Mouse (Mus musculus): ENCODE results near the gene Ctbs. TPM values are rescaled to one million over a fixed set of nuclear protein-coding genes. Genes with fewer than 3 reads are reported as not detected.

Ctbs gene
- 4.9 and 5.0 TPM in 2 replicates for polyA plus RNA-seq (2012; ENCODE audit: insufficient read depth, insufficient read length, missing spikeins)

DNA sequence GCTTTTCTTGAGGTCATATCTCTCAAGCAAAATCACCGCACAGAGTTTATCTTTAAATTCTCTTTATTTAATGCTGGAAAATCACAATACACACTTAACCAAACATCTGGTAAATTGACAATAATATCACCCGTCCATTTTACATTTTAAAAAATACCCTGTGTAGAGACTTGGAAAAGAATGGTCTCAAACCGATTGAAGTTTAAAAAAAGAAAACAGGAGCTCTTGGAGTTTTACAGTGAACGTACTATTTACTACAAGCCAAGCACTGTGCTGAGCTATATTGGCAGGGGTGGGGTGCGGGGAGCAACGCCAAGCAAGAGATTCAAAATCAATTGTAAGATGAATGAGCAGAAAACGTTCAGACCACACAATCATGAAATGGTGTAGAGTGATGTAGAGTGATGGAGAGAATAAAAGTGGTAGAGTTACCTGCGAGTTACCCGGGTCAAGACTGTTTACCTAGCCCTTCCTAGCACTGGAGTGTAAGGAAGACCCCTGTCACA is at the start of gene Ctbs:
Gene Ctbs, plus strand, starts transcription at position 51 of the 506 bp plus-strand sequence.
- Histone ChIP-seq H3K4me3 (ENCODE audit: insufficient read depth, low read depth, low read length) (peak within 1 kb of the TSS; percentile 76), H3K27ac (replicated peaks; ENCODE audit: low read depth, low read length) (peak within 1 kb of the TSS; percentile 82), H3K4me1 (ENCODE audit: control insufficient read depth, insufficient read depth, insufficient read length, low read length) (peaks cover 4% of the 10 kb centered on the region; the same call in 1 of the 2 replicates)

DNA sequence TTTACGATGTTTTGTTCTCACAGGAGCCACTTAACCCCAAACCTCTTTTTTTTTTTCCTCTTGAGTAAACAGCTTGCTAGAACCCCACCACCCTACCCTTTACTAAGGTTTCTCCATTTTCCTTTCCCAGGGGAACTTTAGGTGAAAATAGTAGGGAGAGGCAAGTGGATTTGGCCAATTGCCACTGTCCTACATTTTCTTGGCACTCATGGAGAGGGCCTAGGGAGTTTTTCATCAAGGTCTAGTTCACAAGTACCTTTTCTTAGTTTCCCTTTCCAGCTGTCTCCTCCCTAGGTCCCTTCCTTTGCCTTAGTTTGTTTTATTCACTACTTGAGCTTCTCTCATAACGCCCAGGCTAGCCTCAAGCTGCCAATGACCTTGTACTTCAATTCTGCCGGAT is 45.8 kb upstream of the Ctbs start:
- Histone ChIP-seq H3K4me3 (ENCODE audit: insufficient read depth, low read depth, low read length) (peak overlapping the region; percentile 88), H3K27ac (replicated peaks; ENCODE audit: low read depth, low read length) (no peak overlapping the region), H3K4me1 (ENCODE audit: control insufficient read depth, insufficient read depth, insufficient read length, low read length) (0 out of 2 replicates have a peak, but pooled peaks cover 2% of the 10 kb centered on the region)

DNA sequence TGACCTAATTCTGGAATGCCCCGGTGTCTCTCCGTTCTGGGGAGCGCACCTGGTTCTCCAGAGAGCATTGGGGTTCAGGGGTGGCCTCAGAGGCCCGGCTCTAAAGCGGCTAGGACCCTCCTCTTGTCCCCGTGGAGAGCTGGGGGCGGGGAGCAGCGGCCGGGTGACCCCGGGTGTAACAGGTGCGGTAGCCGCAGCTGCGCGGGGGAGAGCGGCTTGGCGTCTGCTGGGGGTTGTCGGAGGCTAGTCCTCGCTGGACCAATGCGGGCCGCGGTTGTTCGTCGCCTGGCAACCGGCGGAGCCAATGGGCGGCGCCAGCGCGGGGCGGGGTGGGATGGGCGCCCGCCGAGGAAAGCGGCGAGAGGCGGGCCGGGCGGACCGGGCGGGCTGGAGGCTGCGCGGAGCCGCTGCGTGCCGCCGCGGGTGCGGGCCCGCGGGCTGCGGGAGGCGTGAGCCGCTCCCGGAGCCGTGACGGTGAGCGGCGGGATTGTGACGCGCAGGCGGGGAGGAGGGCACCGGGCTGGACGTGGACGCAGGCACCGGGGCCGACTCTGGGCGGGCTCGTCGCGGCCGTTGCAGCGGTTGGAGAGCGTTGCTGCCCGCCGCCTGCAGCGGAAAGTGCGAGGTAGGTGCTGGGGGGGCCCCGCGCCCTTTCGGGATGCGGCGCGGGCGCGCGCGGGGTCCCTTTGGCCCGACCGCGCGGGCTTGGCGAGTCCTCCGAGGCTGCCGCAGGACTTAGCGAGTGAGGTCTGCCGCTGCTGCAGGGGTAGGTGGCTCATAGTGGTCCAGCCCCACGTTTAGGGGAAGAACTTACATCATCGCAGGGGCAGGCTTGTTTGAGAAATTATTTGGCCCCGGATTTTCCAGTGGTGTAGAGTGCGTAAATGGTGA is 45.0 kb upstream of the Ctbs start, which contains the start of gene Ssx2ip:
Gene Ssx2ip, plus strand, starts transcription at position 332 of the 891 bp plus-strand sequence.
- Histone ChIP-seq H3K27ac (replicated peaks; ENCODE audit: low read depth, low read length) (no peak within 1 kb of the TSS), H3K4me1 (ENCODE audit: control insufficient read depth, insufficient read depth, insufficient read length, low read length) (0 out of 2 replicates have a peak, but pooled peaks cover 2% of the 10 kb centered on the region), H3K4me3 (ENCODE audit: insufficient read depth, low read depth, low read length) (peak within 1 kb of the TSS; percentile 88)

DNA sequence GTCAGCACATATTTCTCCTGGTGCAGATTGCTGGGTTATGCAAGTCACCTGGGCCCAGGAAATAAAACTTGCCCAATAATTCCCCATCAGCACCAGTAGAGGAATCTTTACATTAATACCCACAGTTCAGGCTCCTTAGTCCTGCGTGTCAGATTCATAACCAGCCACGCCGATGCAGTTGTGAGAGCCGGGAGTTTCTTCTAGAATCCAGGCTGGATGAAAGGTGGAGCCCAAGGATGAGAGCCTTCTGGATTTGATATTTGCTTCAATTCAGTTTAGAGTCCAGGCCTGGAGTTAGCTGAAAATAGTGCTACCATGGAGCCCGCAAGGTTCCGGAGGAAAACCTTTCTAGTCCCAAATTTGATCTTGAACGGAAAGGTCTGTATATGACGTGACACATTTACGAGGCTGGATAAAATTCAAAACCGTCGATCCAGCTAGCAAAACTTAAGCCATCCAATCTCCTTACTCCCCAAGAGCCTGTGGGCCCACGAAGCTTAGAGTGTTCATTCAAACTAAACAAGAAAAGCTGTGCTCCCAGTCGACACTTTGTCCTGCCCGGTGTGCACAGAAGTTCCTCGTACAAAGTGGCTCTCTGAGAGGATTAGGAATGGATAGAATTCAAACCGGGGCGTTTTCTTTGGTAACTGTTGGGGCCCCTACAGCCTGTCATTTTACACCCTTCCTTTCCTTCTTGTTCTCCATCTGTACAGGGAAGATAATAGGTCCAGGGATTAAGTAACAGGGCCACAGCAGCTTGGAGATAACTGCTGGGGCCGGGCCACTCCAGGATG is 44.2 kb upstream of the Ctbs start:
- Histone ChIP-seq H3K4me3 (ENCODE audit: insufficient read depth, low read depth, low read length) (peak overlapping the region; percentile 88), H3K27ac (replicated peaks; ENCODE audit: low read depth, low read length) (no peak overlapping the region), H3K4me1 (ENCODE audit: control insufficient read depth, insufficient read depth, insufficient read length, low read length) (0 out of 2 replicates have a peak, but pooled peaks cover 2% of the 10 kb centered on the region)

DNA sequence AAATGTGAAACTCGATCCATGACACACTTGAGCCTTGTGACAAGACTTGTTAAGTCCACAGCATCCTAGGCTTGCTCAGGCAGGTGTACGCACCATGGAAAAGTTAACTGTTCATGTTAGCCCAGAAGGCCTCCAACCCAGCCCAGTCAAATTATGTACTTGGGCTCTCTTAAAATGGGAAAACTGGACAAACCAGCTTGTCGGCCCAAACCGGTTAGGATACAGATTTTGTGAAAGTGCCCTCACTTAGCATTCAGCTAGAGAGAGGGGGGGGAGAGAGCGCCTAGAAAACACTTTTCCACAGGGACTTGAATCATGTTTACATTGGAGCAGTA is 43.6 kb upstream of the Ctbs start:
- H3K27ac ChIP-seq (replicated peaks; ENCODE audit: low read depth, low read length): no peak overlapping the region
- H3K4me3 ChIP-seq (ENCODE audit: insufficient read depth, low read depth, low read length): no peak overlapping the region
- H3K4me1 ChIP-seq (ENCODE audit: control insufficient read depth, insufficient read depth, insufficient read length, low read length): 0 out of 2 replicates have a peak, but pooled peaks cover 2% of the 10 kb centered on the region

DNA sequence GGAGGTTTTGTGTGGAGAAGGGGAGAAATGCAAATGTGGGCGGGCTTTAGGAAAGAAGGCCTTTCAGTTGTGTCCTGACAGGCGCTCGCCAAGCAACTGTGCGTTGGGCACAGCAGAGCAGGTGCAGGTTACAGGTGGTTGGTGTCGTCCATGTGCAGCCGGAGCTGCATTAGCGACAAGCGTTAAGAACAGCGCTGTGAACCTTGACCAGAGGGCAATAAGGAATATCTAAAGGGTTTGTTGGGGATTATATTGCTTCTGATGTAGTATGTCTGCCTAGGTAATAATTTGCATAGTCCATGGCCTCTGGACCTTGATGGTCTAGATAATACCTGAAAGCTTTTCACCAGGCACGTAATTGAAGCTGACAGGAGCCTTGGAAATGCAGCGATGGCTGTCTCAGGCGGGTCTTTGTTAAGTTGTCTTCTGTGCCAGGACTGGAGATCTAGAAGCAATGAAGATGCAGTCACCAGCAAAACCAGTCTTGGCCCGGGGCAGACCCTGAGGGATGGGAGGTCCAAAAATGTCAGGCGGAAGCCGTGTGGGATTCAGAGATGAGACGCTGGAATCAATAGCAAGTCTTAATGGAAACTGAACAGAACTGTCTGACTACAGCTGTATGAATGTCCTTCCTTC is 42.4 kb upstream of the Ctbs start:
- H3K27ac ChIP-seq (replicated peaks; ENCODE audit: low read depth, low read length): no peak overlapping the region

DNA sequence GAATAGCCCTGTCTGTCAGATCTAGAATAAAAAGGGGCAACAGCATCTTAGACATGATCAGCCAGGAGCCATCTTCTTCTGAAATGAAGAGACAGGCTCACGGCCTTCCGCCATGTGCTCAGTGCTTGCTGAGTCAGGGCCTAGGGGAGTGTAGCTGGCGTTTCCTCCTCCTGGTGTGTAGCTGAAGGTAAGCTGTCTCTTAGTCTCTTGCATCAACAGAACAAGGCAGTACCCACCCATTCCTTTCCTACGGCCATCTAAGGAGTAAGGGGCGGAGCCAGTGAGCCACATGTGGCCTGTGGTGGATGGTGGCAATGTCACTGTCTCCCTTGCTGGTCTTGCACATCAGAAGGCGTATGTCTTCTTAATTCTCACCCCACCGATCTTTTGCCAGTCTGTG is 39.5 kb upstream of the Ctbs start:
- Histone ChIP-seq H3K4me3 (ENCODE audit: insufficient read depth, low read depth, low read length) (no peak overlapping the region), H3K27ac (replicated peaks; ENCODE audit: low read depth, low read length) (no peak overlapping the region), H3K4me1 (ENCODE audit: control insufficient read depth, insufficient read depth, insufficient read length, low read length) (0 out of 2 replicates have a peak, but pooled peaks cover 2% of the 10 kb centered on the region)

More for the DNA sequence above, 42.4 kb upstream of the Ctbs start:
- H3K4me3 ChIP-seq (ENCODE audit: insufficient read depth, low read depth, low read length): no peak overlapping the region
- H3K4me1 ChIP-seq (ENCODE audit: control insufficient read depth, insufficient read depth, insufficient read length, low read length): 0 out of 2 replicates have a peak, but pooled peaks cover 2% of the 10 kb centered on the region

DNA sequence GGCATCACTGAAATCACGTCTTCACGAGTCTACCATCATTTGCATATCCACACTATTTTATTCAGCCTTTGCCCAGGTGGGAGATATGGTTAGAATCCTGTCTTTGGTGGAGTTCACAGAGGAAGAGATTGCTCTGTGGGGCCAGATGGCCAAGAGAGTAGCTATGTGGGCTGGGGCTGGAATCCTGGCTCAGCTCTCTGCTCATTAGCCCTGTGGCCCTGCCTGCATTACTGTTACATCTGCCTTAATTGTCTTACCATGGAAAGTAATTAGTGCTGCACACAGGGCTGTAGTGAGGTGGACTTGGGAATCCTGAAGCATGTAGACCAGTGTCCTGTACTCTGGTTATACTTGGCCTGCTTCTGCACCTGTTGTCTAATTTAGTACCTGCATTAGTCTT is 37.6 kb upstream of the Ctbs start:
- H3K27ac ChIP-seq (replicated peaks; ENCODE audit: low read depth, low read length): no peak overlapping the region
- H3K4me3 ChIP-seq (ENCODE audit: insufficient read depth, low read depth, low read length): no peak overlapping the region
- no peaks in the 10 kb centered on the region for H3K4me1 ChIP-seq (ENCODE audit: control insufficient read depth, insufficient read depth, insufficient read length, low read length)

DNA sequence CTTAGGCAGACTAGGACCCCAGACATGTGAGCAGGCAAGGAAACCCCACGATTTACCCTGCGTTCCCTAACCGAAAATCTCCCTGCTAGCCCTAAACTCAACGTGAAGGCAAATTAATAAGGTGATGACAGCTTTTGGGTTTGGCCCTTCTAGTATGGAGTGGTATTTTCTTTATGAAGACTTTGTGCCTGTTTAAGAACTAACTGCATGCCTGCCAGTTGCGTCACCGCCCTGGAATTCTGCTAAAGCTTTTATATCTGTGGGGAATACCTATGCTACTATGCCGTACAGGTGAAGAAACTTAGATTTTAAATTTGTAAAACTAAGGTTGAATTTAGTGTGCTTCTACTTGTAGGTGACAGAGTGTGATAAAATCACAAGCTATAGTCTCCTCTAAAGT is 37.1 kb upstream of the Ctbs start:
- H3K4me3 ChIP-seq (ENCODE audit: insufficient read depth, low read depth, low read length): no peak overlapping the region
- H3K27ac ChIP-seq (replicated peaks; ENCODE audit: low read depth, low read length): no peak overlapping the region
- no peaks in the 10 kb centered on the region for H3K4me1 ChIP-seq (ENCODE audit: control insufficient read depth, insufficient read depth, insufficient read length, low read length)

DNA sequence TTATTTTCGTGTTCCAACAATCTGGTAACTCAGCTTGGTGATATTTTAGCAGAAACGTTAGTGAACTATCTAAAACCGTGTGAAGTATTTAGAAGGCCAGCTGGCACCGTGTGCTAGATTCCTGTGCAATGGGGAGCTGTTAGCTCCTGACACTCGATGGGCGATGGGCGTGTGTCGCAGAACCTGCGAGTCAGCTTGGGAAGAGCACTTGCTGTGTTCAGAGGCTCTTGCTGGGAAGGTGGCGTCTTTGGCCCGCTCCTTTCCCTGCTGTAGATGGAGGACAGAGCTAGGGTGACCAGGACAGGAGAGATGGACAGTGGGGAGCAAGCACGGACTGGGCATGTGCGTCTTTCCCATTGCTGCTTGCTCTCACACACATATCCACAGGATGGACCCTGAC is 36.6 kb upstream of the Ctbs start:
- Histone ChIP-seq H3K27ac (replicated peaks; ENCODE audit: low read depth, low read length) (no peak overlapping the region), H3K4me3 (ENCODE audit: insufficient read depth, low read depth, low read length) (no peak overlapping the region)

DNA sequence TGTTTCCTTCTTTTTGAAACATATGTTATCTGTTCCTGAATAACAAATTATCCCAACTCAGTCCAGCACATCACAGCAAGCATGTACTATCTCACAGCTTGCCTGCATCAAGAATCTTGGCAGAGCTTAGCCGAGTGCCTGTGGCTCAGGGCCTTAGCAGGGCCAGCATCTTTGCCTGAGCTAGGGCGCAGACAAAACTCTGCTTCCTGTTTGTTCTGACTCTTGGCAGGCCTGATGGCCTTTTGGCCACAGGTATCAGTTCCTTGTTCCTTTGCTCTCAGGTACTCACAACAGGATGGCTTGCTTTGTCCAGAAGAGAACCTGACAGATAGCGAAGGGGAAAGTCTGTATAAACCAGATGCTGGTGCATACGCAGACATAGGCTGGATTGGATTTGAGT is 35.6 kb upstream of the Ctbs start:
- Histone ChIP-seq H3K4me3 (ENCODE audit: insufficient read depth, low read depth, low read length) (no peak overlapping the region), H3K4me1 (ENCODE audit: control insufficient read depth, insufficient read depth, insufficient read length, low read length) (no peaks in the 10 kb centered on the region), H3K27ac (replicated peaks; ENCODE audit: low read depth, low read length) (no peak overlapping the region)

More for the DNA sequence above, 36.6 kb upstream of the Ctbs start:
- H3K4me1 ChIP-seq (ENCODE audit: control insufficient read depth, insufficient read depth, insufficient read length, low read length): no peaks in the 10 kb centered on the region

DNA sequence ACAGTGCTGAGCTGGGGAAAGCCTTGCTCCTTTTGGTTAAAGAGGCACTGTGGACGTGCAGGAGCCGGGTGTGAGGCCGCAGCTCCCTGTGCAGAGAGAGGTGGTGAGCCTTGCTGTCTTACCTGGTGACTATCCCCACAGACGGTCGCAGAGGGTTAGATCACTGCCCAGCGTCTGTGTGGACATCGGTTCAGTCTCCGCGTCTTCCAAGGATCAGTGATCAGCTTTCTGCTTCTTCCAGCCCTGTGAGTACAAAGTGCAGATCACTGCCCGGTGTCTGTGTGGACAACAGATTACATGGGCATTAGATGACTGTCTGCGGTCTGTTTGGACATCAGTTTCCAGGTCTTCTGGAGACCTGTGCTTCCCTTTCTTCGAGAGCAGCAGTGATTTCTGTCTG is 35.0 kb upstream of the Ctbs start:
- H3K4me1 ChIP-seq (ENCODE audit: control insufficient read depth, insufficient read depth, insufficient read length, low read length): no peaks in the 10 kb centered on the region
- H3K27ac ChIP-seq (replicated peaks; ENCODE audit: low read depth, low read length): no peak overlapping the region
- H3K4me3 ChIP-seq (ENCODE audit: insufficient read depth, low read depth, low read length): no peak overlapping the region

DNA sequence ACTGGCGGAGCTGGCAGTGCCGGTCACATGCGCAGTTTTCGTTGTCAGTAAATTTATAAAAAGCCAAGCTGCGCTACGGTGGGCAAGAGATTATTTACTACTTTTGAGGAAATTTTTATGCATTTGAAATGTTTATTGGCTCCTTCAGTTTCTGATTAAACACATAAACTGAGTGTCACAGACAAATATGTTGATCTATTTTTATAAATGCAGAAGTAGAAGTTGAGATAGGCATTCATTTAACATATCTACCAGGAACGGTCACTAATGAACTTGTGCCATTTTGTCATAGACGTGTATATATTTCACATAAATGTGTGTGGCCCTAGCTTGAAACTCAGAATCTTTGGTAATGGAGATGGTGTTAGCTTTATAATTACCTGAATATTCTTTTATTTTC is 31.7 kb upstream of the Ctbs start:
- Histone ChIP-seq H3K4me3 (ENCODE audit: insufficient read depth, low read depth, low read length) (no peak overlapping the region), H3K4me1 (ENCODE audit: control insufficient read depth, insufficient read depth, insufficient read length, low read length) (no peaks in the 10 kb centered on the region), H3K27ac (replicated peaks; ENCODE audit: low read depth, low read length) (no peak overlapping the region)

DNA sequence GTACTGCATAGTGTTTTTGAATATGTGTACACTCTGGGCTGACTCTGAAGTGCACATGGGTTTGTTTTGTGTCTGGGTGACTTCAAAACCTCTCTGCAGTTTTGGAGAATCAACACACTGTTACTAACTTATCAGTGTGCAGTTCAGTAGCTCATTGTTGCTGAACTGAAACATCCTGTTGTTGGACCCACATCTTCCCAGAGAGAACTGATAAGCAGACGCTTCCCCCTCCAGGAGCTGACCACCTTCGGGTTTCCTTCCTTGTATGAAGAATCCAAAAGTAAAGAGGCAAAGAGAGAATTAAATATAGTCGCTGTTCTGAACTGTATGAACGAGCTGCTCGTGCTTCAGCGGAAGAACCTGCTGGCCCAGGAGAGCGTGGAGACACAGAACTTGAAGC is 30.7 kb upstream of the Ctbs start:
- Histone ChIP-seq H3K4me3 (ENCODE audit: insufficient read depth, low read depth, low read length) (no peak overlapping the region), H3K27ac (replicated peaks; ENCODE audit: low read depth, low read length) (no peak overlapping the region), H3K4me1 (ENCODE audit: control insufficient read depth, insufficient read depth, insufficient read length, low read length) (no peaks in the 10 kb centered on the region)

DNA sequence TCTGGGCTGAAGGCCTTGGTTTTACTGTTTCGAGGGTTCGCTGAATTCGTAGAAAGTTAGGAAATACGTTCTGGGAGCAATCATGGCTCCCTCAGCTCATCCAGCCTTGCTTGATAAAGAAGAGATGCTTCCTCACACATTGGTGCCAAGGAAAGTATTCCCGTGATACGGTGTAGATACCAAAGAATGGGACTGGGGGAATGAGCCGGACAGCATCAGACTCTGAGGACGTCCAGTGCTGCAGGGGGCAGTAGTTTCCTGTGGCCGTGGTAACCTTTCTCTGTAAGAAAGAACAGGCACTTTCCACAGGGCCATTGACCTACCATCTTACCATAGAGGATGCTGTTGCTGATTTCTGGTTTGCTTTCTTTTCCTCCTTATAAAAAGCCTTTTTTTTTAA is 30.1 kb upstream of the Ctbs start:
- Histone ChIP-seq H3K4me3 (ENCODE audit: insufficient read depth, low read depth, low read length) (no peak overlapping the region), H3K4me1 (ENCODE audit: control insufficient read depth, insufficient read depth, insufficient read length, low read length) (no peaks in the 10 kb centered on the region), H3K27ac (replicated peaks; ENCODE audit: low read depth, low read length) (no peak overlapping the region)
